Mouse (Mus musculus) heart, postnatal 4 days (tissue): ENCODE data around the gene Fads6. TPM values are rescaled to one million over a fixed set of nuclear protein-coding genes. Genes with fewer than 3 reads are reported as not detected.

Experiments
- DNase-seq: peaks from one replicate; pipeline ENCODE4 v3.0.0; 2021
- microRNA-seq, 2 experiments: library from miRNA; unstranded; fragments of <30 nt; microRNA quantifications; one replicate each; pipeline ENCODE4 v1.2.0; 2021 to 2022
- total RNA-seq, 2 experiments: library from RNA; stranded (reverse); gene quantifications; 2 replicates each; pipeline ENCODE4 v1.2.3; 2021

Gene Fads6
- total RNA-seq, 2 experiments from 2014 or later: 0.86 to 1.4 TPM

- peak; percentile 47 for DNase-seq
Observed at GRCm38 (mm10) chr11:115249721-115250404, 47.6 kb downstream of the Fads6 start.

DNA sequence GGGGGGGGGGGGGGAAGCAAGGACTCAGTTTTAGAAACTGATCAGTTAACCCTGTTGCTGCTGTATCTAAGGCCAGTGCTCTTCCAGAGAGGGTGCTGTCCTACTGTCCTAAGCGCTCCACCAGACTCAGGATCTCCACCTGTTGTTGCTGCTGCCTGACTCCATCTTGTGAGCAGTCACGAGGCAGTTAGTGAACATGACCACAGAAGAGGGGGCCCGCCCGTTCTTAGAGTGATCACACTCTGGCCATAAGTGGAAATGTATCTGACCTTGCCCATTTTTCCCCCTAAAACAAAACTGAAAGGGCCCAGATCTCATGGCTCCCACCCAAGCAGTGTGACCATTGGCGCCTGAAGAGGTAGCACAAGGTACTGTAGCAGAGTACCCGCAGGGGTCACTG lies 49.5 kb downstream of the Fads6 start:
- no peak for DNase-seq

DNA sequence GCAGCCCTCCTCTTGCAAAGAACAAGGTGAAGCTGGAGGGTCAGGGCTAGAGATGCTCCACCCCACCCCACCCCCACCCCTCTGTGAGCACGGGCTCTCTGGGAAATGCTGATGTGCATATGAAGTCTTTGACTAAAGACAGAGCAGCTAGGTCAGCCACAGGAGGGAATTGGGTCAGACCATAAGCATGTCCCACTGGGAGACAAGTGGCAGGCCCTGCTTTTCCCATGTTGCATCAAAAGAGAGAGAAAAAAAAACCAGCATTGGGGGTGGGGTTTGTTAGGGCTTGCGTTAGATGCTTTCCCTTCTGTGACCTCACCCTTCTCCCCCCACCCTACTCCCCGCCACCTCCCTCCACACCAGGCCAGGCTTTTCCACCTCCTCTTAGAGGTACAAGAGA lies 50.2 kb downstream of the Fads6 start:
- DNase-seq: no peak

- DNase-seq: no peak
Observed at GRCm38 (mm10) chr11:115246386-115246785, 51.1 kb downstream of the Fads6 start.

GRCm38 (mm10) chr11:115244840-115245239 lies 52.6 kb downstream of the Fads6 start:
- DNase-seq: no peak

- DNase-seq: no peak
Observed at GRCm38 (mm10) chr11:115243783-115244182, 53.7 kb downstream of the Fads6 start.

- no peak for DNase-seq
Observed at GRCm38 (mm10) chr11:115242746-115243145, 54.7 kb downstream of the Fads6 start.

DNA sequence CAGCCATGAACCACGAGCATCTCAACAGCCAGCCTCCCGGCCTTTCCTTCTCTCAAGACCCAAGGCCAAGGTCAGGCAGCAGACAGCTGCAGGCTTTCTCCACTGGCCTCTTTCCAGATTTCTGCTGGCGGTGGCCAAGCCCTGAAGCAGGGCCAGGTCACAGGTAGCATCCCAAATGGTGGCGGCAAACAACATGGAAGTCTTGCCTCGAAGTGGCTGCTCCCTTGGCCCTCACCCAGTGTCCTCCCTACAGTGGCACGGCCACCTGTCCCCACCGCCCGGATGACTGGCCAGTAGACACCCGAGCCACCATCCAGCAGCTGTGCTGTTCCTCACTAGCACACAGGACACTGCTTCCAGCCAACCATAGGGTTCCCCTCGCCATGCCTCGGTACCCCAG lies 56.1 kb downstream of the Fads6 start:
- no peak for DNase-seq

- no peak for DNase-seq
Observed at GRCm38 (mm10) chr11:115236570-115236969, 60.9 kb downstream of the Fads6 start.

DNA sequence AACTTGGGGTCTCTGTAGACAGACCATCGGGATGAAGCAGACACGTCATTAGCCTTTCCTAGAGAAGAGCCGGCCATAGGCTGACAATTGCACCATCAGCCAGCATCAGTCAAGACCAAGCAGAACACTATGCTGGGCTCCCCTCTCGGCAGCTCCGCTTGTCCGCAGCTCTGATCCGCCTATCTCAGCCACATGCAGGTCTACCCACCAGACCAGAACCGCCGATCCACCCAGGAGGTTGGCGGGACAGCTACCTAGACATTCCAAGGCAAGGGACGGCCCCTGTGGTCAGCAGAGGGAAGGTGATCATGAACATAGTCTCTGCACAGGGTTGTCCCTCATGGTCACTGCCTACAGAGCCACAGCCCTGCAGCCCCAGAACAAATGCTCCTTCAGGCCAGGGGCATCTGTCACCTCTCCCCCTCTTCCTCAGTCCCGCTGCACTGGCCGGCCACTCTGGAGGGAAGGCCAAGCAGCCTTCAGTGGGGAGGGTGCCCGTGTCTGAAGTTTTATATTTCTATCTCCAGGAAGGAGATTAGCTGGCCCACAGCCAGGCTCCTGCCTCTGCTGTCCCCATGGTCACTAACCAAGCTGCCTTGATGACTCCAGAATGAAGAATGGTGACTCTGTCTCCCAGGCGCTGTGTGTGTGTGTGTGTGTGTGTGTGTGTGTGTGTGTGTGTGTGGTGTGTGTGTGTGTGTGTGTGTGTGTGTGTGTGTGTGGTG lies 63.0 kb downstream of the Fads6 start:
- DNase-seq: peak; percentile 64

DNA sequence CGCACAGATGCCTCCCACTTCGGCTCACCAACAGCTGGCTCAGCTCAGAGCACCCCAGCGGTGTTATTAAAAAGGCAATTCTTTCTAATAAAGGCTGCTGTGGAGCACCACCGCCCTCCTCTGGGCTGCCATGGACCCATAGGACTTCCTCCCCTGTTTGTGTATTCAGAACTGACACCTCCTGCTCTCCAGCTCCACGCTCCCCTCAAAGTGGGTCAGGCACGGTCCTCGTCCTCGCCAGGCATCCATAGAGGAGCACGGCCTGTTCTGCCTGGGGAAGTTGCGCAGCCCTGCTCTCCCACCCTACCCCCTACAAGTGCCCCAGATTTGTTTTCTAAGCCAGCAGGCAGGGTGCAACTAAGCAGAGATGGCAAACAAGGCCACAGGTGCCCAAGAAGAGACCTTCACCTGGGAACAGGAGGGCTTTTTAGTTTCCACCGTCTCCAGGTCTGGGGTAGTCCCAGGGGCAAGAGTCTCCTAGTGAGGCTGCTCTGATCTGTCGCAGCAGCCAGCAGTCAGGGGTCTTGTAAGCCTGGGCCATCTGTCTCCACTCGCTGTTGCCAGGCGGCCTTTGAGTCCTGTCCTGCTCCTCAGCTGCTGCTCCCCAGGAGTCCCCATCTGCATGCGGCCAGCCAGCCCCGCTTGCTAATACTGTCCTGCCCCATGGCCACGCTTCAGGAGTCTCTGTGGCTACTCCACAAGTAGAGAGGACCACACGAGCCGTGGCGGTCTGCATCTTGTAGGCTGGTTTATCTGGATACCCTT lies 63.8 kb downstream of the Fads6 start:
- peak; percentile 31 for DNase-seq

DNA sequence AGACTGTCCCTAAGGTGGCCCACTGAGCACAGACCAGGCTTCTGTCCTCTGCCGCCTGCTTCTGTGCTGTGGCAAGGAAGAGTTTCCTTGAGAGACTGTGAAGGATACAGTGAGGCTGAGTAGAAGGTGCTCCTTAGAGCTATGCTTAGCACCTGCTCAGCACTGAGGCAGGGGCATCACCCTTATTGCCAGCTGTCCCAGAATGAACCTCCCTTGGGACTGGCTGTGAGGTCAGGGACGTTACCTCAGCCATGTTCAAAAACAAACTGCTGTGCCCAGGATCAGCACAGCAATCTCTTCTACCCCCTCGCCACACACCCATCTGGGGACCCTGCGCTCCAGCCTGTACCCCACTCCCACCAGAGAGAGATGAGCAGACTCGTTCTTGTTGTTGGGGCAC lies 64.6 kb downstream of the Fads6 start:
- DNase-seq: no peak

- DNase-seq: no peak
Observed at GRCm38 (mm10) chr11:115231924-115232323, 65.5 kb downstream of the Fads6 start.

DNA sequence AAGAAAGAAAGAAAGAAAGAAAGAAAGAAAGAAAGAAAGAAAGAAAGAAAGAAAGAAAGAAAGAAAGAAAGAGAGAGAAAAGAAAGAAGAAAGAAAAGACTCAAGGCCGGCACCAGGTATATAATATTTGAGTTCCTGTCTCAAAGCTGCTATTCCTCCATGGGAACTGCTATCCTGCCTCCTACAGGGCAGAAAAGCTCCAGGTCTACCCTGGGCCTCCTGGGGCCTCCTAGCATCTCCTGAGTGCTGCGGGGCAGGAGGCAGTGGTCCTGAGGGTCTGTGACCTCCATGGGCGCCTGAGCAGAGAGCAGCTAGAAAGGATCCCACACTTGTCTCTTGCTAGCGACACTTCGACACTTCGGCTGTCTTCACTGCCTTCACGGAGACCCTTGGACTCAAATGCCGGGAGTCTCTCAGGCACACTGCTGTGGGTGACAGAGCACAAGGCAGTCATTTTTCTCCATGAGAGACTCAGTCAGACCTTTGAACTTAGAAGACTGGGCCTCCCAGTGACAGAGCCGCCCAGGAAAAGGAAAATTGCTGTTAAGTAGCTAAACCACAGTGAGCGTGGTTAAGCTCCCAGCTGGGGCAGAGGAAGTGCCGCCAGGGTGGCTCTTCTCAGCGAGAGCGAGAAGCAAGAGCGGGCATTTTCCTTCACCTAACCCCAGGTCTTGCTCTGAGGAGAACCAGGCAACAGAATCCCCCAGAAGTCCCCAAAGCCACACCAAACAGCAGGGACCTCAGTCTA lies 66.1 kb downstream of the Fads6 start:
- DNase-seq: no peak

Small RNAs within 50 kb of the gene (microRNA-seq; reads per million reads assigned to microRNA genes)
- gene Gm25837: 0 reads per million in 2 experiments

Other genes with a start within 250 kb of the Fads6 start
- 1 to 10 TPM; 1.6 to 2.2 TPM for gene Cd300ld3, start 249.3 kb downstream of the Fads6 start, total RNA-seq
- gene Cd300e, start 235.5 kb downstream of the Fads6 start, total RNA-seq: under 1 TPM in 1 of 2 experiments, not detected in 1; 0.11 TPM
- gene Rab37, start 206.2 kb downstream of the Fads6 start, total RNA-seq: 1 to 10 TPM; 1.0 to 1.1 TPM
- gene Cd300lf, start 163.7 kb downstream of the Fads6 start, total RNA-seq: under 1 TPM; 0.31 to 0.52 TPM
- gene Slc9a3r1, start 134.3 kb downstream of the Fads6 start, total RNA-seq: 10 to 100 TPM; 13.9 to 15.3 TPM
- 1 to 10 TPM; 5.2 to 9.3 TPM for gene Tmem104, start 110.2 kb downstream of the Fads6 start, total RNA-seq
- gene Nat9, start 109.8 kb downstream of the Fads6 start, total RNA-seq: 10 to 100 TPM; 11.9 to 12.0 TPM
- under 1 TPM; 0.12 to 0.18 TPM for gene Grin2c, start 30.4 kb downstream of the Fads6 start, total RNA-seq
- gene Fdxr, start 20.6 kb downstream of the Fads6 start, total RNA-seq: 1 to 10 TPM; 7.5 to 9.5 TPM
- gene Otop2, start 9.5 kb upstream of the Fads6 start, total RNA-seq: not detected
- gene Ush1g, start 24.4 kb upstream of the Fads6 start, total RNA-seq: under 1 TPM; 0.09 to 0.12 TPM
- gene Otop3, start 37.1 kb upstream of the Fads6 start, total RNA-seq: not detected
- gene Hid1, start 70.1 kb upstream of the Fads6 start, total RNA-seq: 1 to 10 TPM; 5.9 to 8.5 TPM
- gene Cdr2l, start 84.3 kb upstream of the Fads6 start, total RNA-seq: 10 to 100 TPM; 18.8 to 20.3 TPM
- gene Mrpl58, start 106.1 kb upstream of the Fads6 start, total RNA-seq: 100 to 1,000 TPM; 153 to 156 TPM
- gene Atp5h, start 122.3 kb upstream of the Fads6 start, total RNA-seq: 1,000 to 10,000 TPM; 1,670 to 1,720 TPM
- 10 to 100 TPM; 22.8 to 27.3 TPM for gene Kctd2, start 122.5 kb upstream of the Fads6 start, total RNA-seq
- not detected for gene Trim80, start 142.9 kb upstream of the Fads6 start, total RNA-seq
- under 1 TPM in 1 of 2 experiments, not detected in 1; 0.29 TPM for gene Slc16a5, start 164.8 kb upstream of the Fads6 start, total RNA-seq
- 1 to 10 TPM; 3.1 to 4.3 TPM for gene Armc7, start 178.0 kb upstream of the Fads6 start, total RNA-seq
- gene Nt5c, start 194.2 kb upstream of the Fads6 start, total RNA-seq: 10 to 100 TPM; 27.3 to 27.4 TPM
- gene Jpt1, start 216.7 kb upstream of the Fads6 start, total RNA-seq: 100 to 1,000 TPM; 559 to 561 TPM
- gene Sumo2, start 238.6 kb upstream of the Fads6 start, total RNA-seq: 100 to 1,000 TPM; 299 TPM